Mouse (Mus musculus) CH12.LX (cell line): ENCODE data around the gene Sept5.

Experiments
- CTCF ChIP-seq, 2 experiments: IDR thresholded peaks in 1 of 2; conservative IDR thresholded peaks in 1 of 2; 2 replicates each; pipeline ENCODE4 v1.5.1; 2011 to 2012; ENCODE audit warnings: low read depth in 2 of 2, low read length in 2 of 2, improper control_type of control experiment in 1 of 2, inconsistent platforms in 1 of 2, mild to moderate bottlenecking in 1 of 2, moderate library complexity in 1 of 2
- E2F4 ChIP-seq: IDR thresholded peaks from 2 replicates; pipeline ENCODE4 v1.6.1; 2011; ENCODE audit warnings: low read depth, low read length, improper control_type of control experiment; ENCODE audit not compliant: insufficient replicate concordance
- GABPA ChIP-seq: IDR thresholded peaks from 2 replicates; pipeline ENCODE4 v1.6.1; 2012; ENCODE audit warnings: low read depth, low read length, improper control_type of control experiment, inconsistent platforms; ENCODE audit not compliant: insufficient replicate concordance
- MAFK ChIP-seq: IDR thresholded peaks from 2 replicates; pipeline ENCODE4 v1.6.1; 2011; ENCODE audit warnings: low read length, improper control_type of control experiment; ENCODE audit not compliant: insufficient replicate concordance
- MAZ ChIP-seq: IDR thresholded peaks from 2 replicates; pipeline ENCODE4 v1.6.1; 2012; ENCODE audit warnings: low read depth, mild to moderate bottlenecking, inconsistent platforms, low read length, improper control_type of control experiment, moderate library complexity
- POLR2A ChIP-seq: IDR thresholded peaks from 2 replicates; pipeline ENCODE4 v1.6.1; 2011; ENCODE audit warnings: low read depth, mild to moderate bottlenecking, improper control_type of control experiment, low read length
- TBP ChIP-seq: conservative IDR thresholded peaks from 2 replicates; pipeline ENCODE4 v1.6.1; 2011; ENCODE audit warnings: low read depth, low read length, improper control_type of control experiment
- ZC3H11A ChIP-seq: IDR thresholded peaks from 2 replicates; pipeline ENCODE4 v1.6.1; 2012; ENCODE audit warnings: low read depth, mild to moderate bottlenecking, inconsistent platforms, low read length, improper control_type of control experiment
- ZMIZ1 ChIP-seq: IDR thresholded peaks from 2 replicates; pipeline ENCODE4 v1.6.1; 2012; ENCODE audit warnings: low read depth, mild to moderate bottlenecking, inconsistent platforms, low read length, improper control_type of control experiment

DNA sequence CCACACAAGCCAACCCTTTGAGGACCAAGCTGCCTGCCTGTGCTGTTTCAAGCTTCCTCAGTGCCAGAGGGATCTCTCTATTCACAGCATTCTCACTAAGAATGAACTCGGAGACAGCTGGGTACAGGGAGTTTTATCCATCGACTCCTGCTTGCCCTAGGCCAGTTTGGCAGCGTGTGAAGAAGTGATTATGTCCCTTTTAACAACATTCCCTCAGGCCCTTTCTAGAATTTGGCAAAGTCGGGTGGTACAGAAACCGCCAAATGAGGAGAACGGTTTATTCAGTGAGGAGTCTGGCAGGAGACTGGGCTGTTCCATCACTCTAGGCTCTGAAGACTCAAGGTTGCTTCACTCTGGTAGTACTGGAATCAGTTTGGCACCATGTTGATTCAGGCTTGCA lies 9.6 kb downstream of the Sept5 start:
- no peak for TF ChIP-seq CTCF (conservative IDR thresholded peaks at IDR 0.05 in 1 of 2, IDR thresholded peaks at IDR 0.05 in 1 of 2; ENCODE audit: low read depth in 2 of 2, low read length in 2 of 2)
- TF ChIP-seq POLR2A: no peak
- TF ChIP-seq ZMIZ1: no peak
- no peak for TF ChIP-seq GABPA
- no peak for TF ChIP-seq MAZ
- no peak for TF ChIP-seq E2F4
- no peak for TF ChIP-seq MAFK
- TF ChIP-seq ZC3H11A: no peak
- no peak for TF ChIP-seq TBP
